Mouse (Mus musculus): ENCODE results near the gene AU041133.
"Not testable (repeated sequence)": the region's sequence is repeated elsewhere in the genome, so short reads cannot be mapped to it uniquely, and the experiment has no call there.

Gene AU041133

GRCm38 (mm10) chr10:82127850-82128401, at the start of gene AU041133:
Gene AU041133 (plus strand): TSS chr10:82128013.
- DNase-seq (ENCODE audit: low spot score), result peak; percentile 82

DNA sequence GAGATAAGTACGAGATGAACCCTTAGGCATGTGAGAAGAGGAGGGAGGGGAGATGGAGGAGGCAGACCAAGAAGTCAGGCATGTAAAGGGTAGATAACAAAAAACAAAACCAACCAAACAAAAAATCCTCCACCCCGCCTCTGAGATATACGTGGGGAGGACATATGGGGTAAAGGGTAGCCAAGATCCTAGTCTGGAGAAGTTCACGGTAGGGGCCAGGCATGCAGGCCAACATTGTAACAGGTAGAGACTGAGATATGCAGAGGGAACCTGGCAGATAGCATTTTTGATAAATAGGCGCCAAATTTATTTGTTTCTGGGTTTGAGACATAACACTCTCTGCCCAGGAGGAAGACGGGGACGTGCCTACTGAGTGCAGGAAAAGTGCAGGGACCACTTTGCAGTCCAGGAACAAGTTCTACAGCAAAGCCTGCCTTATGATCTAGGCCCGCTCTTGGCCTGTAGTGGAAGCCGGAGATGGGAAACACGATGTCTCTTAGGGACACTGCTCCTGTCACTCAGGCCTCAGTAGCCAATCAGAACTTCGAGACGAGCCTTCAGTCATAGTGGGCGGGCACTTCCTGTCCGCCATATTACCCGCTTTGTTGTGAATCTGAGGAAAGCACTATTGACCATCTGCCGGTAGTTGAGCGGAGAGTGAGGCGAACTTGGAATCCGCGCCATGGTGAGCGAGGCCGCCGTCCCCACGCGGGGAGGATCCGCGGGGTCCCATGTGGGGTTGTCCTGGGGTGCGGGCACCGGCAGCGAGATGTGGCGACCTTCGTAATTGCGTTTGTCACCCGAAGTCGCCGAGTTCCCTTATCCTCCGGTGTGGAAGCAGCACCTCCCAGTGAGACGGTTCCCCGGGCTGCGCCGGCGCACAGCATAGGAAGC, 44.8 kb upstream of the AU041133 start, which contains the start of gene BC024063:
Gene BC024063 (plus strand): TSS at position 626 of the 894 bp plus-strand sequence.
- DNase-seq (ENCODE audit: low spot score), result peak; percentile 47

DNA sequence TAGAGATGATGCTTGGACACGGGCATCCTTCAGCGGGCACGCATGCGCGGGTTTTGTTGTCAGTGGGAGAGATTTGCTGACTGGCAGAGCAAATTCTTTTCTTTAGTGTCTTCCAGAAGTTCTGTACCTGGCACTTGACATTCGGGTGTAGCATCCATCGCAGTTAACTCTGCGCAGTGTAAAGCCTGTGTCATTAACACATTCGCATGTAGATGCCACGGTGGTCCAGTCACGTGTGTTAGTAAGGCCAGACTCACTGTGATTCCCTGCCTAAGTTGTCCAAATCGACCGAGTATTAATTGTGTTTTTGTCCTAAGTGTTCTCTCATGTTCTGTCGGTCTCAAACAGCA, 44.2 kb upstream of the AU041133 start:
- not testable (repeated sequence) for DNase-seq (ENCODE audit: low spot score)

- no peak for DNase-seq (ENCODE audit: low spot score)
Measured at GRCm38 (mm10) chr10:82117206-82117605, 10.6 kb upstream of the AU041133 start.

DNA sequence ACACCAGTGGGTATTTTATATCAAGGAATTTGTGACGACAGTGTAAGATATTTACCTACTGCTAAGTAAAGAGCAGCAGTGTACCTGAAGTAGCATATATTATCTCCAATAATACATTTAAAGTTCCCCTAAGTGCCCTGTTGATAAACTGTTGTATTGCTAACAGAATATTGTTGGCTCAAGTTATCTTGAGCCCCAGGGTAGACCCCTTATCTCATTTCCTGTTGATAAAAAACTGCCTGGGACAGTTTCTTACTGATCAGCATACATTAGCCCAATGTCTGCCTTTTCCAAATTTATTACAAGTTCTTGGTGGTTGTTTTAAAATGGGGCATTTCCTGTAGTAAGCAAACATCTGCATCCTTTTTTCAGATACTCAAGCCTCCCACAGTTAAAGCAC, 17.5 kb downstream of the AU041133 start:
- no peak for DNase-seq (ENCODE audit: low spot score)

GRCm38 (mm10) chr10:82147571-82147970, 19.8 kb downstream of the AU041133 start:
- no peak for DNase-seq (ENCODE audit: low spot score)

GRCm38 (mm10) chr10:82167777-82168176, 40.0 kb downstream of the AU041133 start:
- no peak for DNase-seq (ENCODE audit: low spot score)

GRCm38 (mm10) chr10:82169776-82170175, 42.0 kb downstream of the AU041133 start:
- DNase-seq (ENCODE audit: low spot score), result no peak

- DNase-seq (ENCODE audit: low spot score), result no peak
Measured at GRCm38 (mm10) chr10:82170808-82171207, 43.0 kb downstream of the AU041133 start.

GRCm38 (mm10) chr10:82178257-82179064, 50.6 kb downstream of the AU041133 start:
- DNase-seq (ENCODE audit: low spot score), result peak; percentile 76
